Mouse (Mus musculus) lung, postnatal 0 days (tissue): Measurements from ENCODE around the gene Trim43a.

Experiments
- CTCF ChIP-seq: IDR thresholded peaks from 2 replicates; pipeline ENCODE4 v1.5.1; 2016; ENCODE audit warnings: antibody characterized with exemption, mild to moderate bottlenecking
- EP300 ChIP-seq: IDR thresholded peaks from 2 replicates; pipeline ENCODE4 v1.6.1; 2016; ENCODE audit warnings: antibody characterized with exemption, mild to moderate bottlenecking, control low read depth

DNA sequence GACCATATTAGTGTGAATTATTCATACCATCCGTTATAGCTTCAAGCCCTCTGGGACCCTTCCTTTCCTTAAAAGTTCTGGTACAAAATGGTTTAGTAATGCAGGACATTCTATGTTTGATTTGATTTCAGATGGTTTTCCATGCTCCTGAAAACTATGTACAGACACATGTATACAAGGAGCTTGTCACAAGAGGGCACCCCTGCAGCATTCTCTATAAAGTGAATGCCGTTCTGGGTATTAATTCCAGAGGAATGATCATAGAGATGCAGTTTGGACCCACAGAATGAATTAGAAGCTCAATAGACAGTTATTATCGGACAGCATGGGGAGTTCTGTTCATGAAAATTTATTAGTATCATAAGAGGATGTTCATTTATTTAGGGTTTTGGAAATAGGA is 35.2 kb upstream of the Trim43a start:
- TF ChIP-seq CTCF, result peak; percentile 58
- TF ChIP-seq EP300, result no peak
